Mouse (Mus musculus) E14TG2a.4 (cell line): ENCODE data around the gene Tdgf1.

ENCODE experiments used
- H3K27me3 ChIP-seq: 2 replicates; pipeline ENCODE4 v1.6.1; 2014; ENCODE audit warnings: low read length, control low read depth; ENCODE audit not compliant: insufficient read depth
- H3K36me3 ChIP-seq: 2 replicates; pipeline ENCODE4 v1.6.1; 2014; ENCODE audit warnings: low read length, control low read depth; ENCODE audit not compliant: insufficient read depth
- H3K4me1 ChIP-seq: replicated peaks from 2 replicates; pipeline ENCODE4 v1.6.1; 2014; ENCODE audit warnings: low read depth, low read length, control low read depth
- H3K4me3 ChIP-seq: replicated peaks from 2 replicates; pipeline ENCODE4 v1.5.1; 2014; ENCODE audit warnings: mild to moderate bottlenecking, low read length
- H3K9me3 ChIP-seq: 2 replicates; pipeline ENCODE4 v1.6.1; 2014; ENCODE audit warnings: low read length, control low read depth
- CTCF ChIP-seq: conservative IDR thresholded peaks from 2 replicates; pipeline ENCODE4 v1.5.1; 2014; ENCODE audit warnings: low read length
- NANOG ChIP-seq: IDR thresholded peaks from 2 replicates; pipeline ENCODE4 v1.6.1; 2014; ENCODE audit warnings: borderline replicate concordance, low read length, mixed read lengths
- POU5F1 ChIP-seq: IDR thresholded peaks from 2 replicates; pipeline ENCODE4 v1.6.1; 2014; ENCODE audit warnings: low read length, borderline replicate concordance

The Tdgf1 gene

GRCm38 (mm10) chr9:110960230-110961149 is 14.5 kb upstream of the Tdgf1 start:
- H3K27me3 ChIP-seq = no peaks in the 10 kb centered on the region
- TF ChIP-seq NANOG = no peak
- TF ChIP-seq POU5F1 = no peak
- TF ChIP-seq CTCF = no peak
- no peaks in the 10 kb centered on the region for H3K9me3 ChIP-seq
- peak overlapping the region; percentile 80 for H3K4me3 ChIP-seq
- H3K4me1 ChIP-seq = peaks cover 85% of the 10 kb centered on the region
- peaks cover 38% of the 10 kb centered on the region for H3K36me3 ChIP-seq

GRCm38 (mm10) chr9:110959669-110960068 is 13.7 kb upstream of the Tdgf1 start:
- Histone ChIP-seq H3K4me3 (peak overlapping the region; percentile 80), H3K27me3 (no peaks in the 10 kb centered on the region), H3K36me3 (peaks cover 38% of the 10 kb centered on the region), H3K9me3 (no peaks in the 10 kb centered on the region), H3K4me1 (peaks cover 93% of the 10 kb centered on the region)
- TF ChIP-seq CTCF (no peak), NANOG (no peak), POU5F1 (no peak)

GRCm38 (mm10) chr9:110955962-110956361 is 10.0 kb upstream of the Tdgf1 start:
- Histone ChIP-seq H3K36me3 (peaks cover 14% of the 10 kb centered on the region; the same call in 1 of the 2 replicates), H3K4me1 (peaks cover 86% of the 10 kb centered on the region), H3K27me3 (no peaks in the 10 kb centered on the region), H3K9me3 (no peaks in the 10 kb centered on the region), H3K4me3 (peak overlapping the region; percentile 45; the same call in 1 of the 2 replicates)
- no peak for TF ChIP-seq POU5F1
- TF ChIP-seq CTCF = no peak
- no peak for TF ChIP-seq NANOG

GRCm38 (mm10) chr9:110954681-110955445 is 8.9 kb upstream of the Tdgf1 start:
- Histone ChIP-seq H3K4me3 (peak overlapping the region; percentile 83), H3K27me3 (no peaks in the 10 kb centered on the region), H3K36me3 (peaks cover 14% of the 10 kb centered on the region; the same call in 1 of the 2 replicates), H3K9me3 (no peaks in the 10 kb centered on the region), H3K4me1 (peaks cover 87% of the 10 kb centered on the region)
- no peak for TF ChIP-seq NANOG
- no peak for TF ChIP-seq POU5F1
- no peak for TF ChIP-seq CTCF

- peaks cover 87% of the 10 kb centered on the region for H3K4me1 ChIP-seq
Measured at GRCm38 (mm10) chr9:110953550-110954461, 7.8 kb upstream of the Tdgf1 start.

GRCm38 (mm10) chr9:110952931-110953549 is 7.1 kb upstream of the Tdgf1 start:
- TF ChIP-seq CTCF (no peak), POU5F1 (no peak), NANOG (peak; percentile 49; the same call in 1 of the 2 replicates)

More at GRCm38 (mm10) chr9:110953550-110954461, 7.8 kb upstream of the Tdgf1 start:
- peak overlapping the region; percentile 83 for H3K4me3 ChIP-seq
- peaks cover 9% of the 10 kb centered on the region; the same call in 1 of the 2 replicates for H3K36me3 ChIP-seq
- H3K27me3 ChIP-seq = no peaks in the 10 kb centered on the region
- H3K9me3 ChIP-seq = no peaks in the 10 kb centered on the region
- TF ChIP-seq CTCF = peak; percentile 32
- no peak for TF ChIP-seq NANOG
- no peak for TF ChIP-seq POU5F1

GRCm38 (mm10) chr9:110952398-110952797 is 6.4 kb upstream of the Tdgf1 start:
- Histone ChIP-seq H3K27me3 (no peaks in the 10 kb centered on the region), H3K4me3 (peak overlapping the region; percentile 83), H3K9me3 (no peaks in the 10 kb centered on the region), H3K36me3 (no peaks in the 10 kb centered on the region), H3K4me1 (peaks cover 76% of the 10 kb centered on the region)
- TF ChIP-seq NANOG (no peak), POU5F1 (no peak), CTCF (no peak)

More at GRCm38 (mm10) chr9:110952931-110953549, 7.1 kb upstream of the Tdgf1 start:
- Histone ChIP-seq H3K4me1 (peaks cover 81% of the 10 kb centered on the region), H3K9me3 (no peaks in the 10 kb centered on the region), H3K36me3 (peaks cover 2% of the 10 kb centered on the region; the same call in 1 of the 2 replicates), H3K4me3 (peak overlapping the region; percentile 83), H3K27me3 (no peaks in the 10 kb centered on the region)
